Mouse (Mus musculus) kidney, adult 9 months (tissue): ENCODE data around the gene Fbxo41.

ENCODE experiments used
- DNase-seq: peaks from one replicate; pipeline ENCODE4 v3.0.0; 2022

The Fbxo41 gene

GRCm38 (mm10) chr6:85502911-85503250, at the start of gene Fbxo41:
Gene Fbxo41, minus strand, starts transcription at chr6:85502994.
- no peak for DNase-seq

- DNase-seq = no peak
These were observed 44.8 kb upstream of the Fbxo41 start for GRCm38 (mm10) chr6:85547642-85548041.

- no peak for DNase-seq
These were observed 41.6 kb upstream of the Fbxo41 start for GRCm38 (mm10) chr6:85544251-85544881.

- DNase-seq = no peak
These were observed 40.8 kb upstream of the Fbxo41 start for GRCm38 (mm10) chr6:85543351-85544175.

GRCm38 (mm10) chr6:85522825-85523224, 20.0 kb upstream of the Fbxo41 start:
- no peak for DNase-seq

- no peak for DNase-seq
These were observed 19.2 kb upstream of the Fbxo41 start for GRCm38 (mm10) chr6:85522026-85522425.

GRCm38 (mm10) chr6:85518091-85518693, 15.4 kb upstream of the Fbxo41 start:
- no peak for DNase-seq

GRCm38 (mm10) chr6:85515941-85516340, 13.1 kb upstream of the Fbxo41 start:
- no peak for DNase-seq

- DNase-seq = no peak
These were observed 10.7 kb upstream of the Fbxo41 start, which contains the start of gene Egr4 for GRCm38 (mm10) chr6:85513531-85513910. Gene Egr4, minus strand, starts transcription at chr6:85513589.

GRCm38 (mm10) chr6:85512577-85513530, 10.1 kb upstream of the Fbxo41 start:
- no peak for DNase-seq

GRCm38 (mm10) chr6:85512056-85512440, 9.3 kb upstream of the Fbxo41 start:
- DNase-seq = no peak

GRCm38 (mm10) chr6:85511286-85512055, 8.7 kb upstream of the Fbxo41 start:
- DNase-seq = peak; percentile 16

GRCm38 (mm10) chr6:85510476-85510875, 7.7 kb upstream of the Fbxo41 start:
- peak; percentile 40 for DNase-seq

- DNase-seq = no peak
These were observed 5.8 kb upstream of the Fbxo41 start for GRCm38 (mm10) chr6:85508602-85509001.

- DNase-seq = no peak
These were observed 2.1 kb upstream of the Fbxo41 start for GRCm38 (mm10) chr6:85504908-85505307.

- DNase-seq = no peak
These were observed 487 bp downstream of the Fbxo41 start for GRCm38 (mm10) chr6:85502103-85502910.

GRCm38 (mm10) chr6:85501571-85502102, 1.2 kb downstream of the Fbxo41 start:
- DNase-seq = no peak

GRCm38 (mm10) chr6:85500416-85500815, 2.4 kb downstream of the Fbxo41 start:
- DNase-seq = no peak

GRCm38 (mm10) chr6:85498147-85498546, 4.6 kb downstream of the Fbxo41 start:
- no peak for DNase-seq

- no peak for DNase-seq
These were observed 5.8 kb downstream of the Fbxo41 start for GRCm38 (mm10) chr6:85496976-85497375.

GRCm38 (mm10) chr6:85491606-85492005, 11.2 kb downstream of the Fbxo41 start:
- DNase-seq = no peak
